Mouse (Mus musculus): ENCODE results near the gene Ubox5. TPM values are rescaled to one million over a fixed set of nuclear protein-coding genes. Genes with fewer than 3 reads are reported as not detected.

Gene Ubox5
- total RNA-seq (2023), result 1 to 10 TPM; 5.8 to 9.7 TPM

GRCm38 (mm10) chr2:130629839-130630203 is at the start of gene Ubox5, which contains the start of gene Fastkd5:
Ubox5 (minus strand) TSS chr2:130630038.
Fastkd5 (minus strand) TSS chr2:130630027.

GRCm38 (mm10) chr2:130667559-130667958 is 37.7 kb upstream of the Ubox5 start, which contains the start of gene Itpa:
Itpa (plus strand) TSS chr2:130667610.

GRCm38 (mm10) chr2:130664102-130664701 is 34.4 kb upstream of the Ubox5 start, which contains the start of gene Ddrgk1:
Ddrgk1 (minus strand) TSS chr2:130664659.

GRCm38 (mm10) chr2:130642684-130643369 is 13.0 kb upstream of the Ubox5 start, which contains the start of gene Lzts3:
Lzts3 (minus strand) TSS chr2:130642803.

GRCm38 (mm10) chr2:130582552-130582951 is 47.3 kb downstream of the Ubox5 start, which contains the start of gene Avp:
Avp (minus strand) TSS chr2:130582554.

GRCm38 (mm10) chr2:130575873-130576272 is 54.0 kb downstream of the Ubox5 start, which contains the start of gene Oxt:
Oxt (plus strand) TSS chr2:130576173.

GRCm38 (mm10) chr2:130563212-130564055 is 66.4 kb downstream of the Ubox5 start, which contains the start of gene Mrps26:
Mrps26 (plus strand) TSS chr2:130563742.

Other genes with a start within 250 kb of the Ubox5 start
- gene Cpxm1, start 232.5 kb downstream of the Ubox5 start, total RNA-seq (2023), result 1 to 10 TPM in 1 of 2 experiments, not detected in 1; 1.2 TPM
- not detected for gene Gm28372, start 224.8 kb downstream of the Ubox5 start, total RNA-seq (2023)
- gene 1700020A23Rik, start 224.8 kb downstream of the Ubox5 start, total RNA-seq (2023), result not detected
- not detected for gene Tmem239, start 223.6 kb downstream of the Ubox5 start, total RNA-seq (2023)
- gene Vps16, start 205.7 kb downstream of the Ubox5 start, total RNA-seq (2023), result 100 to 1,000 TPM; 156 to 175 TPM
- gene Pced1a, start 205.3 kb downstream of the Ubox5 start, total RNA-seq (2023), result 10 to 100 TPM; 22.2 to 26.2 TPM
- gene Ptpra, start 179.8 kb downstream of the Ubox5 start, total RNA-seq (2023), result 100 to 1,000 TPM; 104 to 116 TPM
- gene Mrps26, start 66.3 kb downstream of the Ubox5 start, total RNA-seq (2023), result 10 to 100 TPM; 51.4 to 51.5 TPM
- not detected for gene Oxt, start 53.9 kb downstream of the Ubox5 start, total RNA-seq (2023)
- gene Avp, start 47.5 kb downstream of the Ubox5 start, total RNA-seq (2023), result not detected
- gene Fastkd5, start within 50 bp of the Ubox5 start, total RNA-seq (2023), result 10 to 100 TPM; 11.4 to 13.1 TPM
- gene Lzts3, start 12.8 kb upstream of the Ubox5 start, total RNA-seq (2023), result 1 to 10 TPM; 5.4 to 5.9 TPM
- gene Ddrgk1, start 34.6 kb upstream of the Ubox5 start, total RNA-seq (2023), result 100 to 1,000 TPM; 143 to 150 TPM
- 10 to 100 TPM; 17.8 to 22.2 TPM for gene Itpa, start 37.6 kb upstream of the Ubox5 start, total RNA-seq (2023)
- 1 to 10 TPM; 5.8 to 7.1 TPM for gene Slc4a11, start 67.5 kb upstream of the Ubox5 start, total RNA-seq (2023)